Mouse (Mus musculus) liver, postnatal 0 days (tissue): Measurements from ENCODE around the gene Gm9999.

Source experiments
- CTCF ChIP-seq: sonication (generic); IDR thresholded peaks from 2 replicates; pipeline ENCODE4 v1.5.1; 2016; ENCODE audit warnings: antibody characterized with exemption, low read depth
- EP300 ChIP-seq: IDR thresholded peaks from 2 replicates; pipeline ENCODE4 v1.6.1; 2016; ENCODE audit warnings: antibody characterized with exemption, low read depth, mild to moderate bottlenecking

- TF ChIP-seq CTCF (no peak), EP300 (no peak)
Observed at GRCm38 (mm10) chr7:46969898-46970297, 13.5 kb upstream of the Gm9999 start.
